Comparison of ENCODE assay signal across 22 mouse cellular contexts in the genomic region with DNA sequence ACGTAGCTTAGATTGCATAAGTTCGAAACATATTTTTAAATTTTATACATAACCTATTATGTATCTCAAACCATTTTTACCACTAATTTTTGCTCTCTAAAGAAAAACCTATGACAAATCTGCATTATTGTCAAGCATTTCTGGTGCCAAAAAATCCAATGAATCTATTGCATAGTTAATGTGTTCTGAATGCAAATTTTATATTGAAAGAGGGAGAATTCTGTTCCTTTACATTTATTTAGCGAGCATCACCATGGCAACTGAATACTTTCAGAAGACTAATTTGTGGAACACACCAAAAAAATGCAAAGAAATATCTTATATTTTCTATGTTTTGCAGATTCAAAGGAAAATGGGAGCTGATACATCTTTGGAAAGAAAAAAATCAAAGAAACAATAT.
"Had no signal": no experiment of that assay in that cellular context is flagged by ENCODE, and none has a peak within 500 bp of the region (broad histone marks: within the 10 kb centered on the region; RNA-seq: fewer than 3 reads in every experiment).

No protein-coding gene starts in this region.

- ATAC-seq: liver, postnatal 0 days; lung, postnatal 0 days had no signal

- H3K27me3 ChIP-seq: kidney, embryonic 15.5 days; limb, embryonic 12.5 days; limb, embryonic 15.5 days; midbrain, embryonic 12.5 days; neural tube, embryonic 13.5 days had no signal

- H3K9me3 ChIP-seq: kidney, embryonic 15.5 days; limb, embryonic 12.5 days; limb, embryonic 15.5 days; midbrain, embryonic 12.5 days; neural tube, embryonic 13.5 days had no signal

- H3K4me3 ChIP-seq: kidney, embryonic 15.5 days; layer of hippocampus, adult 2 months; limb, embryonic 12.5 days; limb, embryonic 15.5 days; midbrain, embryonic 12.5 days; myocyte; neural tube, embryonic 13.5 days had no signal

- H3K27ac ChIP-seq: kidney, embryonic 15.5 days; layer of hippocampus, adult 2 months; limb, embryonic 12.5 days; limb, embryonic 15.5 days; liver, embryonic 14.5 days; macrophage; midbrain, embryonic 12.5 days; neural tube, embryonic 13.5 days had no signal

- H3K4me2 ChIP-seq: kidney, embryonic 15.5 days; limb, embryonic 12.5 days; limb, embryonic 15.5 days; liver, embryonic 11.5 days; lung, embryonic 14.5 days; midbrain, embryonic 12.5 days; neural tube, embryonic 13.5 days had no signal

- DNase-seq: kidney, adult 11 months; kidney, adult 8-10 months; kidney, postnatal 10 days; layer of hippocampus, adult 9-11 months; layer of hippocampus, postnatal 36 days; left cerebral cortex, postnatal 4 days; liver, postnatal 0 days; lung, embryonic 14.5 days; thymus, adult 2 months; thymus, postnatal 14 days; thymus, postnatal 4 days had no signal

- H3K36me3 ChIP-seq: kidney, embryonic 15.5 days; limb, embryonic 12.5 days; limb, embryonic 15.5 days; midbrain, embryonic 12.5 days; neural tube, embryonic 13.5 days had no signal

- H3K9ac ChIP-seq: kidney, embryonic 15.5 days; limb, embryonic 12.5 days; limb, embryonic 15.5 days; liver, embryonic 14.5 days; liver, postnatal 0 days; lung, embryonic 14.5 days; midbrain, embryonic 12.5 days; neural tube, embryonic 13.5 days had no signal

- H3K4me1 ChIP-seq: kidney, embryonic 15.5 days; limb, embryonic 12.5 days; limb, embryonic 15.5 days; midbrain, embryonic 12.5 days; neural tube, embryonic 13.5 days had no signal
